Mouse (Mus musculus) ES-E14 (cell line): ENCODE results near the gene Msi1.

Source experiments
- CHD2 ChIP-seq: IDR thresholded peaks from 2 replicates; pipeline ENCODE4 v1.6.1; 2014; ENCODE audit warnings: mild to moderate bottlenecking, low read depth, low read length, inconsistent platforms
- HCFC1 ChIP-seq: IDR thresholded peaks from 2 replicates; pipeline ENCODE4 v1.6.1; 2012; ENCODE audit warnings: low read length, inconsistent platforms, borderline replicate concordance; ENCODE audit not compliant: insufficient read depth
- MAFK ChIP-seq: IDR thresholded peaks from 2 replicates; pipeline ENCODE4 v1.6.1; 2014; ENCODE audit warnings: mild to moderate bottlenecking, low read depth, low read length, inconsistent platforms; ENCODE audit not compliant: insufficient read depth
- ZC3H11A ChIP-seq: IDR thresholded peaks from 2 replicates; pipeline ENCODE4 v1.6.1; 2012; ENCODE audit warnings: low read depth, mild to moderate bottlenecking, inconsistent platforms, low read length, borderline replicate concordance
- ZNF384 ChIP-seq: IDR thresholded peaks from 2 replicates; pipeline ENCODE4 v1.6.1; 2012; ENCODE audit warnings: low read depth, low read length, inconsistent platforms

GRCm38 (mm10) chr5:115498307-115499240 is 69.2 kb downstream of the Msi1 start:
- TF ChIP-seq HCFC1: no peak
- TF ChIP-seq ZNF384: no peak
- no peak for TF ChIP-seq ZC3H11A
- no peak for TF ChIP-seq MAFK
- no peak for TF ChIP-seq CHD2
